Mouse (Mus musculus) layer of hippocampus, adult 8-10 months (tissue): ENCODE measurements around the gene Srp72. TPM values are rescaled to one million over a fixed set of nuclear protein-coding genes. Genes with fewer than 3 reads are reported as not detected.
"Not testable (repeated sequence)": the region's sequence is repeated elsewhere in the genome, so short reads cannot be mapped to it uniquely, and the experiment has no call there.

Source experiments
- DNase-seq, 2 experiments: peaks; one replicate each; pipeline ENCODE4 v3.0.0; 2022; ENCODE audit warnings: low spot score in 2 of 2
- total RNA-seq, 4 experiments: library from RNA; stranded (reverse); gene quantifications; 2 replicates each; pipeline ENCODE4 v1.2.4; 2022

Srp72 gene
- total RNA-seq, 4 experiments from 2014 or later: 101 to 116 (median 107) TPM

- no peak for DNase-seq
These were observed 11.9 kb upstream of the Srp72 start for GRCm38 (mm10) chr5:76962545-76962944.

DNA sequence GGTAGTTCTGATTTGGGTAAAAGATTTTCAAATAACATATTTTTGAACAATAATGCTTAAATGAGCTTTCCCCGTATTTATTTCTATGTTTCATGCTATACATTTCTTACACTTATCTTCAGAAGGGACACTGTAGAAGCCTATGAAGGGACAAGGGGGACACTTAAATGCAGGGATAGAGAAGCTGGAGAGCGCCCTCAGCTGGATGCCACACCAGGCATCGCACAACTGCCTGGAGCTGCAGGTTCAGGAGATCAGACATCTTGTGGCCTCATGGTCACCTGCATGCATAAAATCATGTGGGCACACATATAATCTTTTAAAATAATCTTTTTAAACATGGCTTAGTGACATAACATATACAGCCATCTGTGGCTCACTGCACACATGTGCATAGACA lies 9.8 kb upstream of the Srp72 start:
- DNase-seq: no peak

DNA sequence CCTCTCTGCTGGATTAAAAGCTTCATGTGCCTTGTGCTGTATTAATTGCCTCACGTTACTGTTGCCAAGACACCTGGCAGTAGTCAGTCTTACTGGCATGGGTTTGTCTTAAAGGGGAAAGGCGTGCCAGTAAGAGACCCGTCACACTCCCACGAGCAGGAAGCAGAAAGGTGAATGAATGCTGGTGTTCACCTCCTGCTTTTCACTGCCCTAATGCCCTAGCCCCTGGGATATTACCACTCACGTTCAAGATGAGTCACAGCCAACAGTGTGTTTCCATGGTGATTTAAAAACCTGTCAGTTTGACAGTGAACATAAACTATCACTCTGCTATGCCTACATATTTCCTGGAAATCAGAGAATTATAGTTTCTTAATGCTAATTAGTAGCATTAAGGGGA lies 5.2 kb upstream of the Srp72 start:
- no peak for DNase-seq

- DNase-seq: not testable (repeated sequence)
These were observed 3.4 kb upstream of the Srp72 start for GRCm38 (mm10) chr5:76971115-76971514.

DNA sequence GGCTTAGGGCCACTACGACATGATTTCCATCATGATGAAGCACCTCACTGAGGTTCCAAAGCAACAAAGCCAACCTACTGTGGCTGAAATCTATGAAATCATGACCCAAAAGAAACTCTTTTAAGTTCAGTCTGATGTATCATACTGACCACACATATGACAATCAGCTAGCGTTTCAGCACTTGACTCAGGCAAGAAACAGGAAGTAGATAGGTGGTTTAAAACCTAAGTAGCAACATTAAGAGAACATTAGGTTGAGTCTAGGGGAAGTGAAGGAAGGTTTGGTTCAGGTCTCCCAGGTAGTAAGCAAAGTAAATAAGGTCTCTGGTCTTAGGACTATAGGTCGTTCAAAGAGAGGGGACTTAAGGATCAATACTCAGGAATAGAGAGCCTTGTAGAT lies 995 bp upstream of the Srp72 start:
- DNase-seq: no peak

DNA sequence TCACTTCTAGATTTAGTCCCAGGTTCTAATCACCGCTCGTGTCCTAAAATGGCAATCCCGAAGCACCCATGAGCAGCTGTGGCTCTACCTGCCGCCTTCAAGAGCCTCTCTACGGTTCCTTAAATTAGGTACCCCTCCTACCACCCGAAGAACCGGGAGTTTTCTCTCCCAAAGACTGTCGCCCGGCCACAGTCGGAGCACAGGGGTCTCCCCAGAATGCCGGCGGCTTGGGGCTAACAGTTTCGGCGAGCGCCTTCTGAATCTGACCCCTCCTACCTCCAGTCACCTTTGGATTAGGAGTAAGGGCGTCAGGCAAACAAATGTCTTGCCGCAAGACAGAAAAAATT lies 303 bp upstream of the Srp72 start:
- no peak for DNase-seq

DNA sequence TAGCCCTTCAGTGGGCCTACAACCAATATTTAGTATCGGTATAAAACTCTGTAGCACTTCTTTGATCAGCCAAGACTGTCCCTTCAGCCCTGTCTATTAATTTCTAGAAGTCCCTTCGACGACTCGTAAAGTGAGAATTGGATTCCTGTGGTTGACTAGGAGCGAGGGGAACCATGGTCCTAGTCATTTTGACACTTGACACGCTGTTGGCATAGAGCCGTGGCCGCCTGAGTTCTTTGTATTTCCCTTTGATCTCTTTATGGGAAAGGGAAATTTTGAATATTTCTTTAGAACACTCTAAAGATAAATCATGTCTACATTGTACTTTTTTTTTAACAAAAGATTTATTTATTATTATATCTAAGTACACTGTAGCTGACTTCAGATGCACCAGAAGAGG lies 1.3 kb downstream of the Srp72 start:
- no peak for DNase-seq

- no peak for DNase-seq
These were observed 9.5 kb downstream of the Srp72 start for GRCm38 (mm10) chr5:76984015-76984414.

DNA sequence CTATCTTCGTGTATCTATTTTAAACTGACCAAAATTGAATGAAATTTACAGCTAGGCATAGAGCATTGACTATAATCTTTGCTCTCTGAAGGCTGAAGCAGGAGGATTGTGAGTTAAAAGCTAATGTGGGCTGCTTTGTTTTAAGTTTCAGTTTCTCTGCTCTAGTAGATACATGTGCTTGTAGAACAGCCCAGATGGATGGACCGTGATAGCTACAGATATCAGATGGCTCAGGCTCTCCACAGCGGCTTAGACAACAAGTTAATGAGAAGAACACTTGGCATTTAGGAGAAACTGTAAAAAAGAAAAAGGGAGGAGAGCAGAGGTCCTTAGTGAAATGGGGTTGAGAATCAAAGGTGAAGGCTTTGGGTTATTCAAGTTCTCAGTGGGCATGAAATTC lies 16.3 kb downstream of the Srp72 start:
- DNase-seq: no peak

DNA sequence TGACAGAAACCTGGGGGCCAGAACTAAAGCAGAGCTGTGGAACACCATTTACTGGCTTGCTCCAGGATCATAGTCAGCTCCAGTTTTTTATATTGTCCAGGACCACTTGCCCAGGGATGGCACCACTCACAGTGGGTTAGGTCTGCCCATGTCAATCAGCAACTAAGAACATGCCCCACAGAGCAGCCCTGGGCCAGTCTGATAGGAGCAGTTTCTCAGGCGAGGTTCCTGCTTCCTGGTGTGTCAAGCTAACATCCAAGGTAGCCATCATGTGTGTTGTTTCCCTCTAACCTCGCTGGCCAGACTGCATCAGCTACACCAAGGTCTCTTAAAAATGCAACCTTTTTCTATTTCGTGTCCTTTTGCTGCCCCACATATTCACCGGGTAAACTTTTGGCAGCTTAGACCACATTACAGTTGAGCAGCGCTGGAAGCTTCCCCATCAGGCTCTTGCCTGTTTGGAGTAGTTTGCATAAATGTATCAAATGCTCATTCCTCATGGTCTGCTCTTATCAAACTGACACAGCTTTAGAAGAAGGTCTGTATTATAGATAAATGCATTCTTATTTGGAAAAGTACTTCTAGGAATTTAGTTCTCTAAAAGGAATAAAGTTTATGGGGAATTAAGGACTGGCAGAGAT lies 18.8 kb downstream of the Srp72 start:
- DNase-seq: no peak

DNA sequence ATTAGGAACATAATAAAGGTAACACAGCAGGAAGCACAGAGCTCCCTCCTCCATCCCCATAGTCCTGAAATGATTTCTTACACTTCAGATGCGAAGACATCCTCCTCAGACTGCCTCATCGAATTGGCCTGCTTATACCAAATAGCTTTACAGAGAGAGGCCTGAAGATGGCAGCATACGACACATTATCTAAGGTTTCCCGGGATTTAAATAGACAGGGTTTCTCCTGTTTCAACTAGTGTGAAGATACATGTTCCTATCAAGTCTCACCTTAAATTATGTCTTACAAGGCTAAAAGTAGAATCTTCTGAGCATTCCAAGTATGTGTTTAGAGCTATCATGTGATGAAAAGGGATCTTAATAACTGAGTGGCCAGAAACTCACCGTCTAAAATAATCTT lies 23.9 kb downstream of the Srp72 start:
- DNase-seq: peak in 1 of 2 experiments; percentile 20

- no peak for DNase-seq
These were observed 26.7 kb downstream of the Srp72 start for GRCm38 (mm10) chr5:77001192-77001591.

DNA sequence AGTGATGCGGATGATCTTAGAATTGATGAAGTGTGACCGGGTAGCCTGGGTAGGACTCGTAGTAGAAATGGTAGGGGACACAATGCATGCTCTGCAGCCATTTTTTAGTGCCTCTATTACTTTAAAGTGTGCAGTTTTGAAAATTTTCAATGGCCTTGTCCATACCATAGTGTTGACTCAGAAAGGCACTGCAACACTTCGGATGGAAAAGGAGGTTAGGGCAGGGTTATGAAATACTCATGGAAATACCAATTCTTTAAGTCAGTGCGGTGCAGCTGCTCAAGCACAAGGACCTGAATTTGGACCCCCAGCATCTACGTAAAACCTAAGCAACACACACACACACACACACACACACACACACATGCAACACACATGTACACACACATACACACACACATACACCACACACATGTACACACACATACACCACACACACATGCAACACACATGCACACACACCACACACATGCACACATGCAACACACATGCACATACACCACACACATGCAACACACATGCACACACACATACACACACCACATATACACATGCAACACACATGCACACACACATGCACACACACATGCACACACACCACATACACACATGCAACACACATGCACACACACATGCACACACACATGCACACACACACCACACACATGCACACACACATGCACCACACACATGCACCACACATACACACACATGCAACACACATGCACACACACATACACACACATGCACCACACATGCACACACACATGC lies 29.8 kb downstream of the Srp72 start, which contains the start of gene Arl9:
Gene Arl9 (plus strand): TSS at position 5 of the 771 bp plus-strand sequence.
- no peak for DNase-seq

- no peak for DNase-seq
These were observed 35.9 kb downstream of the Srp72 start for GRCm38 (mm10) chr5:77010352-77010751.

DNA sequence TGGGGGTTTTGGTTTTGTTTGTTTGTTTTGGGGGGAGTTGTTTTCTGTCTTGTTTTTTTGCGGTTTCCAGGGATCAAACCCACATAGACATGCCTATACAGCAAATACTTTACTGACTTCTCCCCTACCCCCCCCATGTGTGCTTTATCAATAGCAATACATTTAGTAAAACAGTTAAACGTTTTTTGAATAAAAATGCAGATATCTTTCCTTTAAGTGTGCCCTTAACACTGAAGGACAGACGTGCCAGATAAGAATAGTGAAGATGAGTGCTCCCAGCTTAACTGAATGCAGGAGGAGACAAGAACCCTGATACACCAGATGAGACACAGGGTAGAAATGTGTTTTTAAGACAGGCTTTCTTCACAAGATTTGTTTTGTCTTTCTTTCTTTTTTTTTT lies 36.6 kb downstream of the Srp72 start:
- no peak for DNase-seq

GRCm38 (mm10) chr5:77013171-77013570 lies 38.7 kb downstream of the Srp72 start:
- no peak for DNase-seq

DNA sequence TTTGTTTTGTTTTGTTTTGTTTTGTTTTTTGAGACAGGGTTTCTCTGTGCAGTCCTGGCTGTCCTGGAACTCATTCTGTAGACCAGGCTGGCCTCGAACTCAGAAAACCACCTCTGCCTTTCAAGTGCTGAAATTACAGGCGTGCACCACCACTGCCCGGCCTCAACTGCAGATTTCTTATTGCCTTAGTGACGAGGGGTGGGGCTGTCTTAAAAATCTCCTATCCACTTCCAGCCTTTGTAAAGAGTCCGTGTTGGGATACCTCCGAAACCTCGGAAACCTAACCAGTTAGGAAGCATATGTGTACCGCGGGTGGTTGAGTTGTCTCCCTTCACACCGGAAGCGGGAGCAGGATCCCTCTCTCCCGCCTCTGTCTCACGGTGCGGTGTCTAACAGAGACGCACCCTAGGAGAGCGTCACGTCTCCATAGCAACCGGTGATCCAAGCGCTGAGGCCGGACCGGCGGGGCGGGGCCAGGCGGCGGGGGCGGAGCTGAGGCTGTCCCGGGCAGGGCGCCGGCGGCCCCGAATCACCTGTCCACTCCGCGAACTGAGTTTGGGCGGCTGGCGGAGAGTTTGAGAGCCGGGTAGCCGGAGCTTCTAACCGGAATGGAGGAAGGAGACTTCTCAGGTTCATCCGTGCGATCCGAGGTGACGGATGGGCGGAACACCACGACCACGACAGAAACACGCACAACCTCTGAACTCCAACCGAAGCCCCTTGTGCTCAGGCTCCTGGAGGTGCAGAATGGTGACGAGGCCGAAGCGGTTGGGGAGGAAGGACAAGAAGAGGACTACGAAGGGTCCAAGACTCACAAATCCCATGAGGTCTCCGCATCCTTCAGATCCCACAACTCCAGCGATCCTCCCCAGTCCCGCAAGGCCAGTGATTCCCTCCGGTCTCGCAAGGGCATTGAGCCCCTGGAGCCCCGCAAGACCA lies 41.3 kb downstream of the Srp72 start, which contains the start of gene Thegl:
Gene Thegl (plus strand): TSS at position 480 of the 939 bp plus-strand sequence.
- peak; percentile 53 to 69 for DNase-seq

DNA sequence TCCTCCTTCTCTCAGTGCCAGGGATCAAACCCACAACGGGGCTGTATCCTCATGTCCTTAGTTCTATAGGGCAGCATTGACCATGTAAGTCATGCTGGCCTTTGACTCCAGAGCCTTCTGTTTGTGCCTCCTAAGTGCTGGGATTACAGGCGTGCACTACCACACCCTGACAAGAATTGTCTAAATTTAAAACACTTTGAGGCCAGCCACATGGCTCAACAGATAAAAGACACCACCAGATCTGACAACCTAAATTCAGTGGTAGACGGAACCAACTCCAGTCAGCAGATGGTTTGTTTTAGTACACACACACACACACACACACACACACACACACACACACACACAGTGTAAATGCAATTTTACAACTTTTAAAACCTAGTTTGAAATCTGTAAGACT lies 53.6 kb downstream of the Srp72 start:
- no peak for DNase-seq

GRCm38 (mm10) chr5:77029735-77030134 lies 55.3 kb downstream of the Srp72 start:
- DNase-seq: peak in 1 of 2 experiments; percentile 37

GRCm38 (mm10) chr5:77035101-77035500 lies 60.6 kb downstream of the Srp72 start:
- not testable (repeated sequence) for DNase-seq

GRCm38 (mm10) chr5:77038451-77038850 lies 64.0 kb downstream of the Srp72 start:
- no peak for DNase-seq

GRCm38 (mm10) chr5:77039391-77039790 lies 64.9 kb downstream of the Srp72 start:
- no peak for DNase-seq
